Mouse (Mus musculus): ENCODE data around the gene Zfp354a. TPM values are rescaled to one million over a fixed set of nuclear protein-coding genes. Genes with fewer than 3 reads are reported as not detected.
A peak's percentile ranks its signal among the peaks of the same experiment; 100 is the strongest.

Gene Zfp354a
- polyA plus RNA-seq, 1 experiment = 0.88 TPM

GRCm38 (mm10) chr11:51053230-51053629 is 5.8 kb upstream of the Zfp354a start:
- H3ac ChIP-seq (ENCODE audit: control insufficient read depth, insufficient read length, low read depth) = no peak overlapping the region
- TF ChIP-seq MYOD1 (IDR thresholded peaks at IDR 0.05; ENCODE audit: control insufficient read depth, insufficient read length, low read depth) = no peak
- TF ChIP-seq CEBPB (IDR thresholded peaks at IDR 0.05; ENCODE audit: low read depth) = no peak
- no peak for TF ChIP-seq MAX (IDR thresholded peaks at IDR 0.05)
- no peak for TF ChIP-seq MYOG (IDR thresholded peaks at IDR 0.05; ENCODE audit: control insufficient read depth, extremely low read depth, insufficient read length)
- no peak for TF ChIP-seq FOSL1 (IDR thresholded peaks at IDR 0.05; ENCODE audit: insufficient read depth, low read length, poor library complexity, severe bottlenecking)
- TF ChIP-seq CTCF (IDR thresholded peaks at IDR 0.05; ENCODE audit: control insufficient read depth, insufficient read depth, insufficient read length) = no peak
- no peak for TF ChIP-seq USF1 (IDR thresholded peaks at IDR 0.05; ENCODE audit: low read depth)
- no peaks in the 10 kb centered on the region for H3K36me3 ChIP-seq (ENCODE audit: control insufficient read depth, insufficient read depth)
- H3K27me3 ChIP-seq (ENCODE audit: control insufficient read depth, insufficient read depth, insufficient read length) = no peaks in the 10 kb centered on the region
- no peaks in the 10 kb centered on the region for H3K79me3 ChIP-seq (ENCODE audit: low read depth)
- H3K4me3 ChIP-seq (ENCODE audit: insufficient read depth, poor library complexity, severe bottlenecking) = no peak overlapping the region
- H3K79me2 ChIP-seq (ENCODE audit: control insufficient read depth, insufficient read depth) = no peaks in the 10 kb centered on the region

- Histone ChIP-seq H3K27me3 (ENCODE audit: control insufficient read depth, insufficient read depth, insufficient read length) (no peaks in the 10 kb centered on the region), H3K79me3 (ENCODE audit: low read depth) (peaks cover 2% of the 10 kb centered on the region), H3K79me2 (ENCODE audit: control insufficient read depth, insufficient read depth) (no peaks in the 10 kb centered on the region), H3K36me3 (ENCODE audit: control insufficient read depth, insufficient read depth) (no peaks in the 10 kb centered on the region), H3K4me3 (ENCODE audit: insufficient read depth, poor library complexity, severe bottlenecking) (peak overlapping the region; percentile 57), H3ac (ENCODE audit: control insufficient read depth, insufficient read length, low read depth) (peak overlapping the region; percentile 74)
- TF ChIP-seq MYOD1 (IDR thresholded peaks at IDR 0.05; ENCODE audit: control insufficient read depth, insufficient read length, low read depth) (no peak), FOSL1 (IDR thresholded peaks at IDR 0.05; ENCODE audit: insufficient read depth, low read length, poor library complexity, severe bottlenecking) (no peak), MAX (IDR thresholded peaks at IDR 0.05) (no peak), CTCF (IDR thresholded peaks at IDR 0.05; ENCODE audit: control insufficient read depth, insufficient read depth, insufficient read length) (no peak), MYOG (IDR thresholded peaks at IDR 0.05; ENCODE audit: control insufficient read depth, extremely low read depth, insufficient read length) (no peak), CEBPB (IDR thresholded peaks at IDR 0.05; ENCODE audit: low read depth) (no peak), USF1 (IDR thresholded peaks at IDR 0.05; ENCODE audit: low read depth) (no peak)
Observed at GRCm38 (mm10) chr11:51059640-51060039, 583 bp downstream of the Zfp354a start.

GRCm38 (mm10) chr11:51060981-51061380 is 1.9 kb downstream of the Zfp354a start:
- no peak overlapping the region for H3ac ChIP-seq (ENCODE audit: control insufficient read depth, insufficient read length, low read depth)
- H3K36me3 ChIP-seq (ENCODE audit: control insufficient read depth, insufficient read depth) = no peaks in the 10 kb centered on the region
- no peaks in the 10 kb centered on the region for H3K79me2 ChIP-seq (ENCODE audit: control insufficient read depth, insufficient read depth)
- H3K4me3 ChIP-seq (ENCODE audit: insufficient read depth, poor library complexity, severe bottlenecking) = no peak overlapping the region
- no peak for TF ChIP-seq MAX (IDR thresholded peaks at IDR 0.05)
- TF ChIP-seq FOSL1 (IDR thresholded peaks at IDR 0.05; ENCODE audit: insufficient read depth, low read length, poor library complexity, severe bottlenecking) = no peak
- no peak for TF ChIP-seq CEBPB (IDR thresholded peaks at IDR 0.05; ENCODE audit: low read depth)
- TF ChIP-seq MYOD1 (IDR thresholded peaks at IDR 0.05; ENCODE audit: control insufficient read depth, insufficient read length, low read depth) = no peak
- no peak for TF ChIP-seq USF1 (IDR thresholded peaks at IDR 0.05; ENCODE audit: low read depth)
- TF ChIP-seq CTCF (IDR thresholded peaks at IDR 0.05; ENCODE audit: control insufficient read depth, insufficient read depth, insufficient read length) = no peak
- TF ChIP-seq MYOG (IDR thresholded peaks at IDR 0.05; ENCODE audit: control insufficient read depth, extremely low read depth, insufficient read length) = no peak
- no peaks in the 10 kb centered on the region for H3K27me3 ChIP-seq (ENCODE audit: control insufficient read depth, insufficient read depth, insufficient read length)
- H3K79me3 ChIP-seq (ENCODE audit: low read depth) = peaks cover 2% of the 10 kb centered on the region

DNA sequence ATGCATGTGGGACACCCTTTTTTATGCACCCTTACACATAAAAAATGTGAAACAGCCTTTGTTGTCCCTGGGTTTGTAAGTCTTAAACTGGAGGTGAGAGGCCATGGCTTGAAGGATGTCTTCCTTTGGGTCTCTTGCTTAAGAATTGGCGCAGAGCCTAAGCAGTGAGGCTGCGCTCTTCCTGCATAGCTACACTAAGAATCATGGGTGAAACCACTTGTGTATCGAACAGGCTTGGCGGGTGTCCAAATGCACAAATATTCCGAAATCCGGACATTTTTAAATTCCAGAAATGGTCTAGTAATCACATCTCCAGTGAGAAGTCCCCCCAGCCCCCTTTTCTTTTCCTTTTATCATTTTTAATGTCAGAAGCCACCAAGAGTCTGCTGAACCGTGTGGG is 4.2 kb downstream of the Zfp354a start:
- peaks cover 2% of the 10 kb centered on the region for H3K79me3 ChIP-seq (ENCODE audit: low read depth)
- TF ChIP-seq CEBPB (IDR thresholded peaks at IDR 0.05; ENCODE audit: low read depth) (no peak), MAX (IDR thresholded peaks at IDR 0.05) (no peak), CTCF (IDR thresholded peaks at IDR 0.05; ENCODE audit: control insufficient read depth, insufficient read depth, insufficient read length) (no peak), USF1 (IDR thresholded peaks at IDR 0.05; ENCODE audit: low read depth) (no peak), MYOD1 (IDR thresholded peaks at IDR 0.05; ENCODE audit: control insufficient read depth, insufficient read length, low read depth) (no peak), MYOG (IDR thresholded peaks at IDR 0.05; ENCODE audit: control insufficient read depth, extremely low read depth, insufficient read length) (no peak), FOSL1 (IDR thresholded peaks at IDR 0.05; ENCODE audit: insufficient read depth, low read length, poor library complexity, severe bottlenecking) (no peak)
- H3K79me2 ChIP-seq (ENCODE audit: control insufficient read depth, insufficient read depth) = no peaks in the 10 kb centered on the region

DNA sequence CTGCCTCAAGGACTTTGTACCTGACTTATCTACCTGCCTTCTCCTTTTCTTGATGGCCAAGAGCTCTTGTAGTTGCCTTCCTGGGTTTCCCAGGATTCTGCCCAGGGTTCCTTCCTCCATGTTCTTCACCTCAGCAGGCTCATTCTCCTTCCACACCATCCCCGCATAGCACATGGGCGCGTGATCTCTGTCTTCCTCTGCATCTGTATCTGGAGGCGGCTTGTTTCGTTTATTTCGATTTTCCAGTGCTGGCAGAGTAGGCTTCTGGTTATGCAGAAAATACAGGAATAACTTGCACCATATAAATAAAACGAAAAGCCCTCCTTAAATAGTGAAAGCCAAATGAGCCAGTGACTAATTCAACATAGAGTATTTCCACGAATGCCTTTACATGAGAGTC is 4.8 kb downstream of the Zfp354a start:
- H3K4me3 ChIP-seq (ENCODE audit: insufficient read depth, poor library complexity, severe bottlenecking) = no peak overlapping the region
- H3K36me3 ChIP-seq (ENCODE audit: control insufficient read depth, insufficient read depth) = no peaks in the 10 kb centered on the region
- no peak overlapping the region for H3ac ChIP-seq (ENCODE audit: control insufficient read depth, insufficient read length, low read depth)
- TF ChIP-seq USF1 (IDR thresholded peaks at IDR 0.05; ENCODE audit: low read depth) (no peak), FOSL1 (IDR thresholded peaks at IDR 0.05; ENCODE audit: insufficient read depth, low read length, poor library complexity, severe bottlenecking) (no peak)
- no peaks in the 10 kb centered on the region for H3K27me3 ChIP-seq (ENCODE audit: control insufficient read depth, insufficient read depth, insufficient read length)
- peaks cover 2% of the 10 kb centered on the region for H3K79me3 ChIP-seq (ENCODE audit: low read depth)
- no peaks in the 10 kb centered on the region for H3K79me2 ChIP-seq (ENCODE audit: control insufficient read depth, insufficient read depth)

More for the DNA sequence above, 4.2 kb downstream of the Zfp354a start:
- no peak overlapping the region for H3K4me3 ChIP-seq (ENCODE audit: insufficient read depth, poor library complexity, severe bottlenecking)
- no peaks in the 10 kb centered on the region for H3K27me3 ChIP-seq (ENCODE audit: control insufficient read depth, insufficient read depth, insufficient read length)
- H3ac ChIP-seq (ENCODE audit: control insufficient read depth, insufficient read length, low read depth) = no peak overlapping the region
- H3K36me3 ChIP-seq (ENCODE audit: control insufficient read depth, insufficient read depth) = no peaks in the 10 kb centered on the region

GRCm38 (mm10) chr11:51084527-51084926 is 25.5 kb downstream of the Zfp354a start:
- H3K79me2 ChIP-seq (ENCODE audit: control insufficient read depth, insufficient read depth) = no peaks in the 10 kb centered on the region
- no peaks in the 10 kb centered on the region for H3K36me3 ChIP-seq (ENCODE audit: control insufficient read depth, insufficient read depth)
- H3K4me3 ChIP-seq (ENCODE audit: insufficient read depth, poor library complexity, severe bottlenecking) = no peak overlapping the region
- H3K27me3 ChIP-seq (ENCODE audit: control insufficient read depth, insufficient read depth, insufficient read length) = peaks cover 13% of the 10 kb centered on the region
- no peaks in the 10 kb centered on the region for H3K79me3 ChIP-seq (ENCODE audit: low read depth)
- no peak for TF ChIP-seq FOSL1 (IDR thresholded peaks at IDR 0.05; ENCODE audit: insufficient read depth, low read length, poor library complexity, severe bottlenecking)
- no peak for TF ChIP-seq MYOD1 (IDR thresholded peaks at IDR 0.05; ENCODE audit: control insufficient read depth, insufficient read length, low read depth)
- TF ChIP-seq CTCF (IDR thresholded peaks at IDR 0.05; ENCODE audit: control insufficient read depth, insufficient read depth, insufficient read length) = no peak
- TF ChIP-seq MAX (IDR thresholded peaks at IDR 0.05) = no peak
- no peak for TF ChIP-seq CEBPB (IDR thresholded peaks at IDR 0.05; ENCODE audit: low read depth)
- no peak for TF ChIP-seq USF1 (IDR thresholded peaks at IDR 0.05; ENCODE audit: low read depth)
- no peak for TF ChIP-seq MYOG (IDR thresholded peaks at IDR 0.05; ENCODE audit: control insufficient read depth, extremely low read depth, insufficient read length)
- H3ac ChIP-seq (ENCODE audit: control insufficient read depth, insufficient read length, low read depth) = no peak overlapping the region
